Mouse (Mus musculus): ENCODE measurements at regions not wholly inside any gene's neighbourhood (a gene's known extent, or its start where the extent isn't known, plus 50 kb on each side); places are given as distances from the start of the nearest gene placed in this dataset.

DNA sequence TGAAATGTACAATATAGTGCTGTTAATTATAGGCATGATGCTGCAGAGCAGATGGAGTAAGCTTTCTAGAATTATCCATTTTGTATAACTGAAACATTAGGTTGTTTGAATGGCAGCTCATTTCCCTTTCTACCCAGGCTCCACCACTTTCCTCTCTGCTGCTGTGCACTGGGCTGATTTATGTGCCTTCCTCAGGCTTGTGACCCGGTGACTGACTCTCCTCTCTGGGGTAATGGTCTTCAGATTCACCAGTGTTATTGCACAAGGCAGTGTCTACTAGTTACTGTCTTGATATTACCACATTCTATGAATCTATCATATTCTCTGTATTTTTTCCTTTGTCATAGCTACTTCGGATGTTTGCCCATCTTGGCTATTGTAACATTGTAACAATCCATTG lies 109.4 kb upstream of the Tpk1 start:
- WGBS = 92% methylated on average over 2 of the region's 2 CpGs
- Histone ChIP-seq H3K27ac (replicated peaks; ENCODE audit: low read depth, low read length) (no peak overlapping the region), H3K9me3 (ENCODE audit: control insufficient read depth, low read length) (no peaks in the 10 kb centered on the region), H3K36me3 (ENCODE audit: control insufficient read depth, insufficient read depth, low read length) (no peaks in the 10 kb centered on the region), H3K27me3 (ENCODE audit: control insufficient read depth, insufficient read depth, low read length) (no peaks in the 10 kb centered on the region), H3K9ac (replicated peaks; ENCODE audit: low read length) (no peak overlapping the region), H3K4me1 (ENCODE audit: control insufficient read depth, insufficient read depth, low read length) (no peaks in the 10 kb centered on the region), H3K4me3 (replicated peaks; ENCODE audit: low read depth, low read length) (no peak overlapping the region), H3K4me2 (ENCODE audit: low read length) (no peak overlapping the region)
- no peak for DNase-seq
- no peak for ATAC-seq (ENCODE audit: low FRiP score, low TSS enrichment)

DNA sequence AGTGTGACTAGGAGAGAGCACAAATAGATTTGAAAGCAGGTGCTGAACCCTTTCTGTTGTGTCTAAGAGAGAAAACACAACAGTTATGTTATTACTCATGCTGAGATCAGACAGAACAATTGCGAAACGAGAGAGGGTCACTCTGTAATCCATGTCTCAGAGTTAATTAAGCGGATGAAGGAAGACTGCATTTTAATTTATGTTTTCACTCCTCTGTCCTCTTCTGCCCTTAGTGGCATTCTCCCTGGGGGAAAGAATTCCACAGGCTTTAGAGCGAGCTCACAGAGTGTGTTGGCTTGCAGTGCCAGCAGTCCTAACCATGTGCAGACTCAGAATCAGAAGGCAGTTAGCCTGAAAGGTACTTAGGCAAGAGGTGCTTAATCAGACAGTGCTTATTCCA lies 108.4 kb upstream of the Tpk1 start:
- H3K9me3 ChIP-seq (ENCODE audit: control insufficient read depth, low read length) = no peaks in the 10 kb centered on the region
- H3K27ac ChIP-seq (replicated peaks; ENCODE audit: low read depth, low read length) = no peak overlapping the region
- no peaks in the 10 kb centered on the region for H3K4me1 ChIP-seq (ENCODE audit: control insufficient read depth, insufficient read depth, low read length)
- no peak overlapping the region for H3K9ac ChIP-seq (replicated peaks; ENCODE audit: low read length)
- 47% methylated on average over 4 of the region's 4 CpGs for WGBS
- H3K27me3 ChIP-seq (ENCODE audit: control insufficient read depth, insufficient read depth, low read length) = no peaks in the 10 kb centered on the region
- DNase-seq (peak; percentile 6), ATAC-seq (ENCODE audit: low FRiP score, low TSS enrichment) (no peak)
- H3K4me3 ChIP-seq (replicated peaks; ENCODE audit: low read depth, low read length) = no peak overlapping the region
- no peak overlapping the region for H3K4me2 ChIP-seq (ENCODE audit: low read length)
- no peaks in the 10 kb centered on the region for H3K36me3 ChIP-seq (ENCODE audit: control insufficient read depth, insufficient read depth, low read length)

GRCm38 (mm10) chr6:43773561-43773960 lies 107.5 kb upstream of the Tpk1 start:
- Histone ChIP-seq H3K27ac (replicated peaks; ENCODE audit: low read depth, low read length) (no peak overlapping the region), H3K4me2 (ENCODE audit: low read length) (no peak overlapping the region), H3K36me3 (ENCODE audit: control insufficient read depth, insufficient read depth, low read length) (no peaks in the 10 kb centered on the region), H3K9me3 (ENCODE audit: control insufficient read depth, low read length) (no peaks in the 10 kb centered on the region), H3K27me3 (ENCODE audit: control insufficient read depth, insufficient read depth, low read length) (no peaks in the 10 kb centered on the region), H3K9ac (replicated peaks; ENCODE audit: low read length) (no peak overlapping the region), H3K4me1 (ENCODE audit: control insufficient read depth, insufficient read depth, low read length) (no peaks in the 10 kb centered on the region), H3K4me3 (replicated peaks; ENCODE audit: low read depth, low read length) (no peak overlapping the region)
- DNase-seq (no peak), ATAC-seq (ENCODE audit: low FRiP score, low TSS enrichment) (no peak)
- WGBS = 70% methylated on average over 3 of the region's 3 CpGs

DNA sequence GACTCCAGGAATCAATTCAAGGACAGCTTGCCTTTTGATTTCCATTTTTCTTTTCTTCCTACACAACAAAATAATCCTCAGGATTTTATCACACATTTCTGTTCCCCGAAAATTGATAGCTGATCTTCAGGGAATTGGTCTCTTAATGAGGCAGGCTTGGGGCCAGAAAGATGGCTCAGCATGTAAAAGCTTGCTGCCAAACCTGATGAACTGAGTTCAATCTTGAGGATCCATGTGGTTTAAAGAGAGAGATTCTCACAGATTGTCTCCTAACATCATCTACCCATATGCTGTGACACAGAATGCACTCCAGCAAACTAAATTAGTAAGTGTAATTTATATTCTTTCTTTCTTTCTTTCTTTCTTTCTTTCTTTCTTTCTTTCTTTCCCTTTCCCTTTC lies 99.9 kb upstream of the Tpk1 start:
- DNase-seq (no peak), ATAC-seq (ENCODE audit: low FRiP score, low TSS enrichment) (no peak)
- no peak overlapping the region for H3K4me3 ChIP-seq (replicated peaks; ENCODE audit: low read depth, low read length)
- H3K4me1 ChIP-seq (ENCODE audit: control insufficient read depth, insufficient read depth, low read length) = no peaks in the 10 kb centered on the region
- 73% methylated on average over 1 of the region's 1 CpGs for WGBS
- no peak overlapping the region for H3K9ac ChIP-seq (replicated peaks; ENCODE audit: low read length)
- H3K27ac ChIP-seq (replicated peaks; ENCODE audit: low read depth, low read length) = no peak overlapping the region
- no peaks in the 10 kb centered on the region for H3K9me3 ChIP-seq (ENCODE audit: control insufficient read depth, low read length)
- no peaks in the 10 kb centered on the region for H3K36me3 ChIP-seq (ENCODE audit: control insufficient read depth, insufficient read depth, low read length)
- no peak overlapping the region for H3K4me2 ChIP-seq (ENCODE audit: low read length)
- no peaks in the 10 kb centered on the region for H3K27me3 ChIP-seq (ENCODE audit: control insufficient read depth, insufficient read depth, low read length)

Data from midbrain, embryonic 14.5 days (tissue).